8 mouse cellular contexts compared by ENCODE assay signal in the genomic region with DNA sequence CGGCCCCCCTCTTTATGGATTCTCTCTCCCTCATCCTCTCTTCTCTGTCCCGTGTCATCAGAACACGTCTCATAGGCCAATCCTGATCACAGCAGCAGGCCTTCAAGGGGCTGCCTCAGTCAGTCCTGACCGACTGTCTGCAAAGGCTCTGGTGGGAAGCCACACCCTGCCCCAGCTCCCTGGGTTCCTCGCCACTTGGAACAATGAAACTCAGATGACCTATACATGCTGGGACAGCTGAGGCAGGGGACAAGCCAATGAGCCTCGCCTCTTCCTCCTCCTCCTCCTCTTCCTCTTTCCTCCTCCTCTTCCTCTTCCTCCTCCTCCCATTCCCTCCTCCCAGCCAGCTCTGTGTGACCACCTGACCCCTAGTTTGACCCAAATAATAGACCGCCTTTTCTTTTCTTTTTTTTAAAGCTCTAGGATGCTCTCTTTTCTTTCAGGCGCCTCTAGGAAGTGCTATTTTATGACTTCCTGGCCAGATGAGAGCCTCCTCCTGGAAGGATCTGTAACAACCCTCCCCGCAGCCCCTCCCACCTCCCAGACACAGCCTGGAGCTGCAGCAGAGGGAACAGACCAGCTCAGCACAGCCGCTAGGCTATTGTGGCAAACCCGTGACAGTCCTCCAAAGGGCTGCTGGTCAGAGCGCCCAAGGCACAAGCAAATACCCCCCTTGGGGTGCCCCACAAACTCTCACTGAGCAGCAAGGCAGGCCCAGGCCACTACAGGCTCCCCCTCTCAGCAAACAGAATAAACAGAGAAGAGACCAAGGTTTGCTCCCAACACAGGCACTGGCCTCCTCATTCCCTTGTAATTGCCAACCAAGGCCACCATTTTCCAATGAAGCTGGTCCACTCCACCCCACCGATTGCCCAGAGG. TPM values are rescaled to one million over a fixed set of nuclear protein-coding genes. Genes with fewer than 3 reads are reported as not detected.
DNase-seq lines count a peak whose midpoint lies in the region; ATAC-seq and TF ChIP-seq lines count a peak whose summit lies in the region.

No protein-coding gene starts in this region.

- peak overlapping the region; percentile 48 for H3K9ac ChIP-seq in forebrain, embryonic 16.5 days (replicated peaks; ENCODE audit: low read depth, low read length)
- H3K9ac ChIP-seq in lung, embryonic 16.5 days (ENCODE audit: low read length): peak overlapping the region; percentile 62

- no peaks in the 10 kb centered on the region for H3K27me3 ChIP-seq in E14TG2a.4 (ENCODE audit: insufficient read depth, low read length)
- no peaks in the 10 kb centered on the region for H3K27me3 ChIP-seq in forebrain, embryonic 16.5 days (replicated peaks; ENCODE audit: control insufficient read depth, insufficient read depth, low read length)
- no peaks in the 10 kb centered on the region for H3K27me3 ChIP-seq in lung, embryonic 16.5 days (ENCODE audit: control insufficient read depth, insufficient read depth, low read depth, low read length)

- peaks cover 84% of the 10 kb centered on the region for H3K36me3 ChIP-seq in E14TG2a.4 (ENCODE audit: insufficient read depth, low read length)
- peaks cover 2% of the 10 kb centered on the region; the same call in 1 of the 2 replicates for H3K36me3 ChIP-seq in forebrain, embryonic 16.5 days (ENCODE audit: control insufficient read depth, insufficient read depth)
- peaks cover 3% of the 10 kb centered on the region; the same call in 1 of the 2 replicates for H3K36me3 ChIP-seq in lung, embryonic 16.5 days (ENCODE audit: control insufficient read depth, insufficient read depth, low read length)

- WGBS in forebrain, embryonic 16.5 days: 40% methylated on average over 13 of the region's 13 CpGs
- 26% methylated on average over 13 of the region's 13 CpGs for WGBS in lung, embryonic 16.5 days

- H3K27ac ChIP-seq in forebrain, embryonic 16.5 days (ENCODE audit: low read length): peak overlapping the region; percentile 65
- H3K27ac ChIP-seq in lung, embryonic 16.5 days (ENCODE audit: low read length): peak overlapping the region; percentile 95

- H3K4me1 ChIP-seq in E14TG2a.4 (replicated peaks; ENCODE audit: low read depth, low read length): peaks cover 88% of the 10 kb centered on the region
- peaks cover 67% of the 10 kb centered on the region for H3K4me1 ChIP-seq in forebrain, embryonic 16.5 days (replicated peaks; ENCODE audit: control insufficient read depth, insufficient read depth, low read length)
- peaks cover 72% of the 10 kb centered on the region for H3K4me1 ChIP-seq in lung, embryonic 16.5 days (replicated peaks; ENCODE audit: control insufficient read depth, insufficient read depth, low read length)

- H3K9me3 ChIP-seq in E14TG2a.4 (ENCODE audit: low read length): peaks cover 9% of the 10 kb centered on the region; the same call in 1 of the 2 replicates
- no peaks in the 10 kb centered on the region for H3K9me3 ChIP-seq in forebrain, embryonic 16.5 days (ENCODE audit: control insufficient read depth, low read length)
- no peaks in the 10 kb centered on the region for H3K9me3 ChIP-seq in lung, embryonic 16.5 days (ENCODE audit: control insufficient read depth, low read length)

- peak; percentile 78 for ATAC-seq in forebrain, embryonic 16.5 days
- ATAC-seq in lung, embryonic 16.5 days (ENCODE audit: low read depth): peak; percentile 81

- H3K4me2 ChIP-seq in forebrain, embryonic 16.5 days (ENCODE audit: low read length): peak overlapping the region; percentile 59
- peak overlapping the region; percentile 31; the same call in 1 of the 2 replicates for H3K4me2 ChIP-seq in lung, embryonic 16.5 days (ENCODE audit: low read depth, low read length)

- DNase-seq in brain, adult 2 months (ENCODE audit: low read depth, low spot score): peak; percentile 96
- peak; percentile 81 for DNase-seq in heart, postnatal 25 days (ENCODE audit: low spot score)
- peak; percentile 90 for DNase-seq in layer of hippocampus, adult 9-11 months
- DNase-seq in right cerebral cortex, adult 18-20 months: peak; percentile 92
- DNase-seq in thymus, postnatal 10 days (ENCODE audit: low spot score in 2 of 2): no peak

- peak overlapping the region; percentile 69 for H3K4me3 ChIP-seq in E14TG2a.4 (replicated peaks; ENCODE audit: low read length)
- H3K4me3 ChIP-seq in forebrain, embryonic 16.5 days (replicated peaks; ENCODE audit: low read length): peak overlapping the region; percentile 11
- H3K4me3 ChIP-seq in lung, embryonic 16.5 days (ENCODE audit: low read length): no peak overlapping the region

- no peak for TF ChIP-seq CTCF in E14TG2a.4 (conservative IDR thresholded peaks at IDR 0.05; ENCODE audit: low read length)

- intact Hi-C loops in heart, postnatal 25 days (cut with DNase I): no loop called here

RNA-seq across cellular contexts. Expression of a gene that starts 24.1 kb away (rescaled TPM):
- polyA plus RNA-seq in forebrain, embryonic 16.5 days (2015; fragmentation: Nextera tagmentation; extraction: Ambion mirVana): 69.8 and 81.5 TPM in 2 replicates
- 10 to 100 TPM; 44.5 to 48.7 TPM for total RNA-seq in heart, postnatal 25 days (2021)
- 40.6 and 48.7 TPM in 2 replicates for polyA plus RNA-seq in lung, embryonic 16.5 days (2015; fragmentation: Nextera tagmentation; extraction: Ambion mirVana)

Comparison
In these comparisons a context has a peak if more than half of its experiments do, and no peak if none do; other contexts are left out.
1. DNase-seq: peak in brain, adult 2 months (single experiment), heart, postnatal 25 days (single experiment), layer of hippocampus, adult 9-11 months (single experiment) and right cerebral cortex, adult 18-20 months (single experiment); none in thymus, postnatal 10 days (0 of 2).